Mouse (Mus musculus) neural tube, embryonic 11.5 days (tissue): ENCODE data around the gene Mme. TPM values are rescaled to one million over a fixed set of nuclear protein-coding genes. Genes with fewer than 3 reads are reported as not detected.

Source experiments
- ATAC-seq: fragments of 200-750 bp; cut with Nextera tagmentation; 2 replicates; pipeline ENCODE4 v1.8.0; 2017; ENCODE audit warnings: moderate number of reproducible peaks, mild to moderate bottlenecking, moderate TSS enrichment, moderate library complexity; ENCODE audit not compliant: insufficient read depth, low FRiP score, low TSS enrichment
- DNase-seq: peaks from one replicate; pipeline ENCODE4 v3.0.0-alpha.2; 2015; ENCODE audit warnings: low spot score
- H3K27ac ChIP-seq: fragments of 300-500 bp; sonication (generic); 2 replicates; pipeline ENCODE4 v1.5.1; 2014; ENCODE audit warnings: low read depth, mild to moderate bottlenecking, low read length
- H3K27me3 ChIP-seq: fragments of 300-500 bp; sonication (generic); 2 replicates; pipeline ENCODE4 v1.6.1; 2014; ENCODE audit warnings: mild to moderate bottlenecking, low read length, mixed read lengths; ENCODE audit not compliant: control insufficient read depth, insufficient read depth
- H3K36me3 ChIP-seq: fragments of 300-500 bp; sonication (generic); 2 replicates; pipeline ENCODE4 v1.6.1; 2014; ENCODE audit warnings: mild to moderate bottlenecking, low read length, moderate library complexity, mixed read lengths; ENCODE audit not compliant: control insufficient read depth, insufficient read depth
- H3K4me1 ChIP-seq: fragments of 300-500 bp; sonication (generic); 2 replicates; pipeline ENCODE4 v1.6.1; 2014; ENCODE audit warnings: low read length, mixed read lengths; ENCODE audit not compliant: control insufficient read depth, insufficient read depth
- H3K4me2 ChIP-seq: fragments of 300-500 bp; sonication (generic); 2 replicates; pipeline ENCODE4 v1.6.1; 2014; ENCODE audit warnings: low read depth, mild to moderate bottlenecking, moderate library complexity
- H3K4me3 ChIP-seq: fragments of 300-500 bp; sonication (generic); 2 replicates; pipeline ENCODE4 v1.5.1; 2014; ENCODE audit warnings: low read depth, low read length
- H3K9ac ChIP-seq: fragments of 300-500 bp; sonication (generic); 2 replicates; pipeline ENCODE4 v1.6.1; 2014; ENCODE audit warnings: mild to moderate bottlenecking, low read length
- H3K9me3 ChIP-seq: fragments of 300-500 bp; sonication (generic); 2 replicates; pipeline ENCODE4 v1.6.1; 2016; ENCODE audit warnings: low read length; ENCODE audit not compliant: control insufficient read depth
- WGBS: fragments of 180-500 bp; shearing (Covaris S2); extraction: QIAGEN DNeasy Blood & Tissue Kit; methylation state at CpG from one replicate; pipeline ENCODE4 v1.1.7; 2014; 5-methylcytosine and 5-hydroxymethylcytosine counted together
- polyA plus RNA-seq: library from polyadenylated mRNA; unstranded; fragments of >200 nt; fragmentation: Nextera tagmentation; extraction: Ambion mirVana; gene quantifications from 2 replicates; pipeline ENCODE4 v1.2.1, GENCODE M21; 2014

The Mme gene
- polyA plus RNA-seq, 1 experiment from 2014 or later: 7.8 TPM

DNA sequence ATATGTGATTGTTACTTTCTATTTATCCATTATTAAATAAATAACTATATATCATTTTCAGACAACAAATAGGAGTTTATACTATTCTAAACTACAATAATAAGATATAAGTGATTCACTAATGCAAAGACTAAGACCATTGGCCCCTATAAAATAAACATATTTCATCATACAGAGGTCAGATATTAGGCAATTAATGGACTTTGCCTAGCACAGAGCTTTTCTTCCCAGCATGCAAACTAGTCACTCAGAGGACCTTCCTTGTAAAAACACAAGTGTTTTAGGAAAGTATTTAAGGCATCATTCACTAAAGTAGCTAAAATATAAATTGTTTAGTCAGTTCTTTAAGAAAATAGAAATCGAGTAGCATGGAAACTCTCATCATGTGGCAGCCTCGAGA is 149.4 kb downstream of the Mme start:
- Histone ChIP-seq H3K4me3 (no peak overlapping the region), H3K27me3 (no peaks in the 10 kb centered on the region), H3K27ac (no peak overlapping the region), H3K4me2 (no peak overlapping the region), H3K9ac (no peak overlapping the region), H3K9me3 (no peaks in the 10 kb centered on the region), H3K4me1 (no peaks in the 10 kb centered on the region), H3K36me3 (no peaks in the 10 kb centered on the region)
- WGBS: 86% methylated on average over 2 of the region's 2 CpGs
- ATAC-seq (no peak), DNase-seq (no peak)

DNA sequence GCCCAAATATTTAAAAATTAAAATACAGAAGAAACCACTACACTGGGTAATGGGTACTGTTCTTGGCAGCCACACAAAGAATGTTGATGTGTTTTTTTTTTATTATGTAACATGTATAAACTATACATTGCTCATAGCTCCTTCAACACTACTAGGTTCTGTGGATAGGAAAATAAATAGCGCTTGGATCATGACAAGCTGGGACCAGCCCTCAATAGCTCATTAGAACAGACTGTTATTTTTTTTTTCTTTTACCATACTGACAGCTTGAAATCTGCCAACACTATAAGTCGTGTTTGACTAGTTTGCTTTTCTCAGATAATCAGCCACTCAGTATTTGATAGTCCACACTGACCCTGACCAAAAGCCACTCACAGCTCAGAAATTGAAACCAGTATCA is 150.0 kb downstream of the Mme start:
- Histone ChIP-seq H3K9ac (no peak overlapping the region), H3K27ac (no peak overlapping the region), H3K36me3 (no peaks in the 10 kb centered on the region), H3K27me3 (no peaks in the 10 kb centered on the region), H3K4me1 (no peaks in the 10 kb centered on the region), H3K9me3 (no peaks in the 10 kb centered on the region), H3K4me2 (no peak overlapping the region), H3K4me3 (no peak overlapping the region)
- WGBS: 82% methylated on average over 2 of the region's 2 CpGs
- ATAC-seq: no peak
- DNase-seq: no peak

DNA sequence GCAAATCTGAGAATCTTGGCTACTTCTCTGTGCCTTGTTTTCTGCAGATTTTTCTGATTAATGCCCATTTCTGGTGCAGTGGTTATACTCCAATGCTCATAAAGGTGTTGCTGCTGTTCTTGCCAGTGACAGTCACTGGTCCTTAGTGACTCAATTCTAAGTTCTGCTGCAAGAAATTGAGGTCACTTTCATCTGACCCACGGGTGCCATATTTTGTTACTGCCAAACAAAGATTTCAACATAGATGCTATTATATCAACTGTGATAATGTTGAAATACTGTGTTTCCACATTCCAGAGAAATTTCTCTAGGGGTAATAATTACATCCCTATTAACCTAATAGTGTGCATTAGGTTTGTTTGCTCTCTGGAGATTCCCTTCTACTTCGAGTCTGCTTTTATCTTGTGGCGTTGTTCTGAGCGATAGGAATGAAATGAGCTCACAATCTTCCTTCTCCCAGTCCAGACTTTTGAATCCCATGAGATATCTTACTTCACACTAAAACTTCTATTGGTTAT is 153.1 kb downstream of the Mme start:
- H3K4me3 ChIP-seq: no peak overlapping the region
- no peaks in the 10 kb centered on the region for H3K9me3 ChIP-seq
- ATAC-seq: no peak
- no peaks in the 10 kb centered on the region for H3K4me1 ChIP-seq
- no peaks in the 10 kb centered on the region for H3K27me3 ChIP-seq
- H3K9ac ChIP-seq: no peak overlapping the region
- H3K36me3 ChIP-seq: no peaks in the 10 kb centered on the region
- DNase-seq: no peak
- 89% methylated on average over 4 of the region's 4 CpGs for WGBS
- no peak overlapping the region for H3K4me2 ChIP-seq
- no peak overlapping the region for H3K27ac ChIP-seq

DNA sequence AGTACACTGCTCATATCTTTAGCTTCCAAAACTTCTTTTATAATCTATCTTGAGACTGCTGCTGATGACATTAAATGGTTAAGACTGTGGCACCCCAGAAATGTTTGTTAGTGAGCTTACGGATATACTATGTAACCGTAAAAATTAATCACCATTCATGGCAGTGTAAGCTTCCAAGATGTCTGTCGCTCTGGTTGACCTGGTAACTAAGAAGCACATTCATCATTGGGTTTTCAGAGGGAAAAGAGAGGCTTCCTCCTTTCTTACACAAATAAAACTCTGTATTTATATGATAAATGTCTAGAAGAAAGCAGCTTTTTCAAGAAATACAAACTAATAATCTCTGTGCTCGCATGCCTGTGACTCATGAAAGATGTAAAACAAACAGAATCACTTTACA is 156.8 kb downstream of the Mme start:
- Histone ChIP-seq H3K4me2 (no peak overlapping the region), H3K36me3 (no peaks in the 10 kb centered on the region), H3K4me1 (no peaks in the 10 kb centered on the region), H3K27me3 (no peaks in the 10 kb centered on the region), H3K9me3 (no peaks in the 10 kb centered on the region), H3K9ac (no peak overlapping the region), H3K4me3 (no peak overlapping the region), H3K27ac (no peak overlapping the region)
- ATAC-seq (no peak), DNase-seq (no peak)
- 90% methylated on average over 4 of the region's 4 CpGs for WGBS

DNA sequence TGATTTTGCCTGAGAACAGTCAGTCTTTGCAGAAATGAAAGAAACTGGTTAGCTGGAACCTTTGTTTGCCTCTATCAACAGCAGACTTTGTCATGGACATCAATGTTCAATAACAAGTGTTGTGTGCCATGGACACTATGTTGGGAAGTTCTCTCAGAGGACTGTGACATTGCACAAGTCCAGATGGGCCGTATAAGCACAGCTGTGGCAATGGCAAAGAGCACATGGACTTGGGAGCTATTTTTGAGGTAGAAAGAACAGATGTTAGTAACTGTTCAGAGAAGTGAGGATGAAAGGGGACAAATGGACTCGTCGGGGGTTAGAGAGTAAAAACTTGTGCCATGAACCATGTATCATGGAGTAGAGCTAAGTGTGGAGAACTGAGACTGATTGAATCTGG is 165.1 kb downstream of the Mme start:
- no peak for DNase-seq

DNA sequence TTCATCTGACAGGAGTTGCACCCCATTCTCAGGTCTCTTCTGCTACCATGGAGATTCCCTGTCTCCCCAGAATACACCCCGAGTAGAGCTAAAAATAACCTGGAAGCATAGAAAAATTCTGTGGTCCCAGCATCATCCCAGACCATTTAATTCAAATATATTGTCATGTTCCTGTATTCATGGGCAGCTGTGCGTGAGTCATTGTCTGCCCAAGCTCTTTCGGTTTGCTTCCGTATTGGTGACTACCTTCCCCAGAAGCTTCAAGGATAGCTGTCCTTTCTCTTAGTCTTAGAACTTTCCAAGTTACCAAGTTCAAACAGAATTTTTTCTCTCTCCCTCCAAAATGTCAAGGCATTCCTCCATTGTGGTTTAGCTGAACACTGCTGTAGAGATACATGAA is 169.7 kb downstream of the Mme start:
- DNase-seq (no peak), ATAC-seq (no peak)
- H3K4me1 ChIP-seq: no peaks in the 10 kb centered on the region
- WGBS: 90% methylated on average over 4 of the region's 4 CpGs
- H3K9ac ChIP-seq: no peak overlapping the region
- H3K4me2 ChIP-seq: no peak overlapping the region
- H3K36me3 ChIP-seq: no peaks in the 10 kb centered on the region
- no peaks in the 10 kb centered on the region for H3K27me3 ChIP-seq
- H3K4me3 ChIP-seq: no peak overlapping the region
- H3K9me3 ChIP-seq: no peaks in the 10 kb centered on the region
- H3K27ac ChIP-seq: no peak overlapping the region

More for the DNA sequence above, 165.1 kb downstream of the Mme start:
- H3K36me3 ChIP-seq: no peaks in the 10 kb centered on the region
- no peaks in the 10 kb centered on the region for H3K27me3 ChIP-seq
- H3K9ac ChIP-seq: no peak overlapping the region
- no peaks in the 10 kb centered on the region for H3K9me3 ChIP-seq
- H3K4me3 ChIP-seq: no peak overlapping the region
- H3K4me1 ChIP-seq: no peaks in the 10 kb centered on the region
- no peak overlapping the region for H3K4me2 ChIP-seq
- 89% methylated on average over 3 of the region's 3 CpGs for WGBS
- no peak for ATAC-seq
- H3K27ac ChIP-seq: no peak overlapping the region

DNA sequence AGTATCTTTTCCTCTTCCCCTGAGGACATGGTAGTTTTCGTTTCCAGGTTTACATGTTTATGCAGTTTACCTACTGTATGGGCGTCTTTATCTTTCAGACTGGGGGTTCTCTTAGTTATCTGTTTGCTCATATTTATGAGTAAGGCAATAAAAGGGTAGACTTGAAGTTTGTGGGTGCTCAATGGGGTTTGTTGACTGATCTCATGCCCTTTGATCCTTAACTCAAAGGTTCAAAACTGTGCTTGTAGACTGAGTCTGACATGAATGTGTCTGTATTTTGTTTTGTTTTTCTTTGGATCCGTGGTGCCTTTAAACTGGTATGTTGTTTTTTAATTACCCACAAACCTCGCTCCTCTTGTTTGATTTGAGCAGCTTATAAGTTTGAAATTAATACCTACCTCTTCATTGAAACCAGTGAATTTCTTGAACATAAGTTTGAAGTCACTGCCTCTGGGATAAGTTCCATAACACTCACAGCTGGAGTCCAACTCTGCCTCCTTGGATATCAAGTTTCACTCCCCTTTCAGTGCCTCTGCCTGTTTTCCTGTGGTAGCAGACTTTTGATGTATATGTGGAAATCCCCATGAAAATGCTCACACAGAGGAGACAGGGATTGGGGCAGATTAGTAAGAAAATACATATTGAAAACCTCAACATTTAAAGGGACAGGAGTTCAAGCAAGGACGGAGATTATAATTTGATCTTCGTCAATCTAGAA is 171.0 kb downstream of the Mme start:
- no peak for ATAC-seq
- peak; percentile 11 for DNase-seq
- Histone ChIP-seq H3K36me3 (no peaks in the 10 kb centered on the region), H3K27me3 (no peaks in the 10 kb centered on the region), H3K9me3 (no peaks in the 10 kb centered on the region), H3K4me3 (no peak overlapping the region), H3K9ac (no peak overlapping the region), H3K27ac (no peak overlapping the region), H3K4me2 (no peak overlapping the region), H3K4me1 (no peaks in the 10 kb centered on the region)
- 67% methylated on average over 6 of the region's 6 CpGs for WGBS

DNA sequence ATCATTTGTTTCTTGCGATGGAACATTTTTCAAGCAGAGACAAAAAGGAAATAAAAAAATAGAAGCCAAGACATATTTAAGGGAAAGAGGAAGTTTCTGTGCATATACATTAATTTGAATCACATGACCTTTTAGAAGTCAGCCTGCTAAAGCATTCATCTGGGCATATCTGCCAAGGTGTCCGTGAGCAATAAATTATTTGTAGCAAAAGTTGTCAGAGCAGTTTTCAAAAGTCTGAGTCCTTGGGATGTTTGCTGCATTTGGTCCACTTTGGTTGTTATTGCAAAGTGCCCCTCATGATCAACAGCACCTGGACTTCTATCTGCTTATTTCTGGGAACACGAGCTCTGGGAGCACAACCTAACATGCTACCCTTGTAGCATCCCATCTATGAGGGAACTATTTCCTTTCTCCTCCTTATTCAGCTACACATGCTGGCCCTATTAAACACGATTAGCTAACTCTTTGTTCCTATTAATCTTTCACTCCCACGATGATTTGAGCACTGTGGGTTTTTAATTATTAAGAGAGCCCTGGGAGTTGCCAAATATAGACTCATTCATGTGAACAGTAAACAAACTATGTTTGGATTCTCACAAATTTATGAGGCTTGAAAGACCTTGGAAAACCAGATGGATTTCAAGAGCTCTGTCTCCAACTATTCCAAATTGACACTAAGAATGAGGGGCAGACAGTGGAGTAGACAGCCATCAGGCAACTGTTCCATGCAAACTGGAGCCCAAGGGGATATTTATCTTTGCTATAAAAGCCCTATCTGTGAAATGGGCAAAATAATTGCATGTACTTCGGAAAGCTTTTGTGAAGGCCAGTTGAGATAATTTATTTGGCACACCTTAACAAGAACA is 171.9 kb downstream of the Mme start:
- Histone ChIP-seq H3K9me3 (no peaks in the 10 kb centered on the region), H3K4me2 (no peak overlapping the region), H3K4me1 (no peaks in the 10 kb centered on the region), H3K4me3 (no peak overlapping the region), H3K9ac (no peak overlapping the region), H3K27ac (no peak overlapping the region), H3K36me3 (no peaks in the 10 kb centered on the region), H3K27me3 (no peaks in the 10 kb centered on the region)
- no peak for ATAC-seq
- WGBS: 72% methylated on average over 6 of the region's 6 CpGs
- no peak for DNase-seq

DNA sequence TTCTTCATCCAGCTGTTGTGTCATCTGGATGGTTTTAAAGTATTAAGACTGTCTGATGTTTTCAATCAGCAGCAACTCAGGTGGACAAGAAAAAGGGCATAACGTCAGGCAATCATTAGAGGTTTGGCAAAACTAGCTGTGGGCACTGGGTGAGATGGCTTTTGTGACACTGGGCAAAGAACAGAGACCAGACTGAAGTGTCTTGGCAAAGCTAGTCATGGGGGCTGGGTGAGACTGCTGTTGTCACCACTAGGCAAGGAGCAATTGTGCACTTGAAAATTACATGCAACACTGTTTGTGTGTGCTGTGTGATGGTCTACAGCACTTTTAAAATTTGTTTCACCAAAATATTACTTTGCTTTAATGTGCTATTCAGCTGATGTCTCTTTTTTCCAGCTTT is 175.9 kb downstream of the Mme start:
- ATAC-seq (no peak), DNase-seq (no peak)
- Histone ChIP-seq H3K4me1 (no peaks in the 10 kb centered on the region), H3K4me3 (no peak overlapping the region), H3K9ac (no peak overlapping the region), H3K36me3 (no peaks in the 10 kb centered on the region), H3K27me3 (no peaks in the 10 kb centered on the region), H3K4me2 (no peak overlapping the region), H3K27ac (no peak overlapping the region), H3K9me3 (no peaks in the 10 kb centered on the region)
- 82% methylated on average over 1 of the region's 1 CpGs for WGBS
